Mouse (Mus musculus) embryonic fibroblast, embryonic 13.5 days (primary cell): Measurements from ENCODE around the gene 4930412O13Rik.

Source experiments
- CTCF ChIP-seq: IDR thresholded peaks from 2 replicates; pipeline ENCODE4 v1.5.1; 2011; ENCODE audit warnings: mild to moderate bottlenecking, control low read depth, low read length, moderate library complexity, borderline replicate concordance; ENCODE audit not compliant: insufficient read depth
- POLR2A ChIP-seq: IDR thresholded peaks from 2 replicates; pipeline ENCODE4 v1.6.1; 2011; ENCODE audit warnings: low read depth, mild to moderate bottlenecking, control low read depth, low read length, moderate library complexity

DNA sequence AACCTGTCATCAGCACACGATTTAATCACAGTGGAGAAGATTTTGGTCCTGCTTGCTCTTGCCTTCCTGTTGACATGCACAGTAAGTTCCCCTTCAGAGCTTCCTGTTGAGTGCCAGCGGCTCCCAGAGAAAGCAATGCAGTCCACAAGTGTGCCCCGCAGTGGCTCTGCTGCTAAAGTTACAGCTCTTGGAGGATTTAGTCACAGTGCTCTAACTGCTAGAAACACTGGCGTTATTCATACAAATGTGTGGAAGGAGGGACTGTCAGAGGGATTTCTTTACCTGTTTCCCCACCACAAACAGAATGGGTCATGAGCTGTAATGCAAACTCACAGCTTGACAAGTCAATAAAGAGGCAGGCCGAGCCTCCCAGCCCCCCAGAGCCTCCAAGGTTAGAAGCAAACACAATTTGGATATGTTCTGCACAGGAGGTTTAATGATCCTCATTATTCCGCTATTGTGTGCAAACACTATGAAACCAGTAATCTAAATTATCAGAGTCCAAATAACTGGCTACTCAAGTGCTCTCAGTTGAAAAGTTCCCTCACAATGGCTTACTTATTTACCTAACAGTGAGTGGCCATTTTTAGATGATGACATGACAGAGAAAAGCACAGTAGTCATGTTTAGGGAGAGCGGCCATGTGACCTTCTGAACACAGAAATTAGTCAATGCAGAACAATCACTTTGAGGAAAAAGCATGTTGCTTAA is 45.3 kb downstream of the 4930412O13Rik start:
- no peak for TF ChIP-seq CTCF
- TF ChIP-seq POLR2A: no peak
